Mouse (Mus musculus): ENCODE data around the gene Olfm2. TPM values are rescaled to one million over a fixed set of nuclear protein-coding genes. Genes with fewer than 3 reads are reported as not detected.

Olfm2 gene
- total and polyA plus RNA-seq, 3 experiments, result 0.08 to 0.47 TPM; not detected in 1

DNA sequence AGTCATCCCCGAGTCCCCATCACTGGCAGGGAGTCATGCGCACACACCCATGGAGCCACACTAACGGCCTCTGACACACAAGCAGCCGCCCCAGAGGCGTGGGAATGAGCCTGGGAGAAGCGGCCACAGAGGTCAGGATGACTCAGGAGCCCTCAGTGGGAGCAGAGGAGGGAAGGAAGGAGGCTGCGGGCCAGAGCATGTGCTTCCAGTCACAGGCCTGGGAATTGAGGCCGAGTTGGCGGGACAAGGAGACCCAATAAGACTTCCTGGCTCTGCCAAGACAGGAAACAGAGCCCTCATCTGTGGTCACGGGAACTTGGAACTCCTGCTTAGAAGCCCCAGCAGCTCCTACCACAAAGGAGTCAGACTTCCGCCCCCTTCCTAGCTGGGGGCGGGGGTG lies 14.7 kb upstream of the Olfm2 start:
- peaks cover 6 to 24% of the 10 kb centered on the region in 2 experiments for H3K4me1 ChIP-seq (ENCODE audit: control insufficient read depth in 1 of 2, insufficient read depth in 2 of 2)
- in situ Hi-C loops (cut with MboI; ENCODE audit: low pct_ligation_motif_present, low pct_unique_long_range_greater_than_20kb, low sequenced_read_pairs) (no loop called here), dilution Hi-C loops (cut with MboI; ENCODE audit: extremely low pct_ligation_motif_present, extremely low pct_unique_long_range_greater_than_20kb, low sequenced_read_pairs) (no loop called here)
- H3K36me3 ChIP-seq (replicated peaks in 1 of 2; ENCODE audit: control insufficient read depth in 1 of 2, insufficient read depth in 1 of 2, low read length in 1 of 2), result no peaks in the 10 kb centered on the region
- peaks cover 20% of the 10 kb centered on the region for H3K27me3 ChIP-seq (replicated peaks)
- DNase-seq (ENCODE audit: extremely low read depth), result no peak
- no peak overlapping the region for H3K27ac ChIP-seq (ENCODE audit: insufficient read depth, low read depth)
- H3K4me3 ChIP-seq (replicated peaks in 1 of 3; ENCODE audit: low read depth in 2 of 3, low read length in 2 of 3, poor library complexity in 1 of 3), result no peak overlapping the region
- H3K79me2 ChIP-seq (replicated peaks; ENCODE audit: control insufficient read depth, extremely low read depth, insufficient read depth, poor library complexity, severe bottlenecking), result no peaks in the 10 kb centered on the region
- TF ChIP-seq CHD1 (IDR thresholded peaks at IDR 0.05; ENCODE audit: low read depth, low read length) (no peak), ELF1 (IDR thresholded peaks at IDR 0.05; ENCODE audit: low read depth, low read length) (no peak), IRF4 (IDR thresholded peaks at IDR 0.05; ENCODE audit: low read depth, low read length) (no peak), KAT2A (IDR thresholded peaks at IDR 0.05; ENCODE audit: insufficient replicate concordance, low read length) (no peak), TCF12 (IDR thresholded peaks at IDR 0.05; ENCODE audit: low read depth, low read length) (no peak)
- H3K4me2 ChIP-seq (ENCODE audit: insufficient read depth, low read depth, poor library complexity, severe bottlenecking), result no peak overlapping the region
- H3K9ac ChIP-seq (ENCODE audit: insufficient read depth, low read depth), result no peak overlapping the region
- no peaks in the 10 kb centered on the region for H3K9me3 ChIP-seq (replicated peaks; ENCODE audit: low read length)

DNA sequence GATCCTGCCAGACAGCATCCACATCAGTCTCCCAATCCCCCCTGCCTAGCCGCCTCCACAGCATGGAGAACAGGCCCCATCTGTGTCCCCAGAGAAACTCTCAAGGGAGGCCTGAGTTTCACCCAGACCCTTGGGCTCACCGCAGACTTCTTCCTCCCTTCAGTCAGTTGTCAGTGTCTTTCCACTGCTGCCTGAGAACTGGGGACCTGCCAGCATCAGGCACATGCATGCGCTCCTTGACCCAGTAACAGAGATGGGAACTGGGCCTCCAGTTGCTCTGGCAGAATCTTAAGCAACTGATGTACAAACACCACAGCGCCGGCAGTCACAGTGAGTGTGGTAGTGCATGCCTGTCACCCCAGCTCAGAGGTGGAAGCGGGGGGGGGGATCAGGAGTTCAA lies 12.7 kb upstream of the Olfm2 start:
- H3K27me3 ChIP-seq (replicated peaks), result peaks cover 17% of the 10 kb centered on the region

GRCm38 (mm10) chr9:20758243-20758642 lies 12.1 kb upstream of the Olfm2 start:
- dilution Hi-C loops (cut with MboI; ENCODE audit: extremely low pct_ligation_motif_present, extremely low pct_unique_long_range_greater_than_20kb, low sequenced_read_pairs), result no loop called here
- Histone ChIP-seq H3K9me3 (replicated peaks; ENCODE audit: low read length) (no peaks in the 10 kb centered on the region), H3K4me1 (ENCODE audit: control insufficient read depth in 1 of 2, insufficient read depth in 2 of 2) (peaks cover 0 to 34% of the 10 kb centered on the region in 2 experiments; a peak in 3 of 4 replicates), H3K79me2 (replicated peaks; ENCODE audit: control insufficient read depth, extremely low read depth, insufficient read depth, poor library complexity, severe bottlenecking) (no peaks in the 10 kb centered on the region), H3K27me3 (replicated peaks) (peaks cover 17% of the 10 kb centered on the region), H3K4me2 (ENCODE audit: insufficient read depth, low read depth, poor library complexity, severe bottlenecking) (no peak overlapping the region), H3K9ac (ENCODE audit: insufficient read depth, low read depth) (no peak overlapping the region), H3K4me3 (replicated peaks in 1 of 3; ENCODE audit: low read depth in 2 of 3, low read length in 2 of 3, poor library complexity in 1 of 3) (no peak overlapping the region), H3K36me3 (replicated peaks in 1 of 2; ENCODE audit: control insufficient read depth in 1 of 2, insufficient read depth in 1 of 2, low read length in 1 of 2) (no peaks in the 10 kb centered on the region), H3K27ac (ENCODE audit: insufficient read depth, low read depth) (no peak overlapping the region)
- no peak for DNase-seq (ENCODE audit: extremely low read depth)
- in situ Hi-C loops (cut with MboI; ENCODE audit: low pct_ligation_motif_present, low pct_unique_long_range_greater_than_20kb, low sequenced_read_pairs), result loop anchor here (5.0 kb wide), 1 partner anchor 44 kb away; no protein-coding TSS in a partner anchor
- TF ChIP-seq ETS1 (conservative IDR thresholded peaks at IDR 0.05; ENCODE audit: low read depth, low read length) (no peak), RAD21 (IDR thresholded peaks at IDR 0.05; ENCODE audit: low read depth, low read length) (no peak), USF1 (IDR thresholded peaks at IDR 0.05; ENCODE audit: low read depth, low read length) (no peak), NELFE (IDR thresholded peaks at IDR 0.05; ENCODE audit: low read depth, low read length) (no peak), BHLHE40 (IDR thresholded peaks at IDR 0.05; ENCODE audit: low read depth, low read length) (no peak), E2F4 (IDR thresholded peaks at IDR 0.05; ENCODE audit: insufficient replicate concordance, low read depth, low read length) (no peak), CTCF (conservative IDR thresholded peaks at IDR 0.05 in 1 of 2, IDR thresholded peaks at IDR 0.05 in 1 of 2; ENCODE audit: low read depth in 2 of 2, low read length in 2 of 2) (no peak), JUND (conservative IDR thresholded peaks at IDR 0.05; ENCODE audit: low read depth, low read length) (no peak), CHD1 (IDR thresholded peaks at IDR 0.05; ENCODE audit: low read depth, low read length) (no peak), TCF12 (IDR thresholded peaks at IDR 0.05; ENCODE audit: low read depth, low read length) (no peak), SIN3A (IDR thresholded peaks at IDR 0.05; ENCODE audit: low read length) (no peak), MYC (IDR thresholded peaks at IDR 0.05; ENCODE audit: low read depth, low read length) (no peak), POLR2A (IDR thresholded peaks at IDR 0.05; ENCODE audit: low read depth, low read length) (no peak), HCFC1 (IDR thresholded peaks at IDR 0.05; ENCODE audit: low read depth, low read length) (no peak), EP300 (IDR thresholded peaks at IDR 0.05; ENCODE audit: low read length) (no peak), POLR2AphosphoS2 (IDR thresholded peaks at IDR 0.05; ENCODE audit: low read depth, low read length) (no peak), CHD2 (IDR thresholded peaks at IDR 0.05; ENCODE audit: low read length) (no peak), ELF1 (IDR thresholded peaks at IDR 0.05; ENCODE audit: low read depth, low read length) (no peak)

More for the DNA sequence above, 12.7 kb upstream of the Olfm2 start:
- Histone ChIP-seq H3K4me2 (ENCODE audit: insufficient read depth, low read depth, poor library complexity, severe bottlenecking) (no peak overlapping the region), H3K27ac (ENCODE audit: insufficient read depth, low read depth) (no peak overlapping the region), H3K79me2 (replicated peaks; ENCODE audit: control insufficient read depth, extremely low read depth, insufficient read depth, poor library complexity, severe bottlenecking) (no peaks in the 10 kb centered on the region), H3K4me3 (replicated peaks in 1 of 3; ENCODE audit: low read depth in 2 of 3, low read length in 2 of 3, poor library complexity in 1 of 3) (no peak overlapping the region), H3K4me1 (ENCODE audit: control insufficient read depth in 1 of 2, insufficient read depth in 2 of 2) (peaks cover 0 to 34% of the 10 kb centered on the region in 2 experiments; a peak in 3 of 4 replicates), H3K36me3 (replicated peaks in 1 of 2; ENCODE audit: control insufficient read depth in 1 of 2, insufficient read depth in 1 of 2, low read length in 1 of 2) (no peaks in the 10 kb centered on the region), H3K9me3 (replicated peaks; ENCODE audit: low read length) (no peaks in the 10 kb centered on the region), H3K9ac (ENCODE audit: insufficient read depth, low read depth) (no peak overlapping the region)
- no peak for DNase-seq (ENCODE audit: extremely low read depth)
- TF ChIP-seq JUN (IDR thresholded peaks at IDR 0.05; ENCODE audit: insufficient read depth, low read depth, low read length), result no peak
- no peak for TF ChIP-seq RAD21 (IDR thresholded peaks at IDR 0.05; ENCODE audit: low read depth, low read length)
- TF ChIP-seq GABPA (IDR thresholded peaks at IDR 0.05; ENCODE audit: insufficient replicate concordance, low read depth, low read length), result no peak
- TF ChIP-seq KAT2A (IDR thresholded peaks at IDR 0.05; ENCODE audit: insufficient replicate concordance, low read length), result no peak
- no peak for TF ChIP-seq ZC3H11A (IDR thresholded peaks at IDR 0.05; ENCODE audit: low read depth, low read length)
- no peak for TF ChIP-seq CHD1 (IDR thresholded peaks at IDR 0.05; ENCODE audit: low read depth, low read length)
- TF ChIP-seq POLR2A (IDR thresholded peaks at IDR 0.05; ENCODE audit: low read depth, low read length), result no peak
- TF ChIP-seq HCFC1 (IDR thresholded peaks at IDR 0.05; ENCODE audit: low read depth, low read length), result no peak
- TF ChIP-seq NELFE (IDR thresholded peaks at IDR 0.05; ENCODE audit: low read depth, low read length), result no peak
- TF ChIP-seq ZNF384 (IDR thresholded peaks at IDR 0.05; ENCODE audit: low read depth, low read length), result no peak
- no peak for TF ChIP-seq SMC3 (IDR thresholded peaks at IDR 0.05; ENCODE audit: low read depth, low read length)
- in situ Hi-C loops (cut with MboI; ENCODE audit: low pct_ligation_motif_present, low pct_unique_long_range_greater_than_20kb, low sequenced_read_pairs) (loop anchor here (5.0 kb wide), 1 partner anchor 43 kb away; no protein-coding TSS in a partner anchor), dilution Hi-C loops (cut with MboI; ENCODE audit: extremely low pct_ligation_motif_present, extremely low pct_unique_long_range_greater_than_20kb, low sequenced_read_pairs) (no loop called here)
